23 mouse cellular contexts compared by ENCODE assay signal in genomic region chr2:107941374-107941773, GRCm38 (mm10).
"Had no signal": no experiment of that assay in that cellular context is flagged by ENCODE, and none has a peak within 500 bp of the region (broad histone marks: within the 10 kb centered on the region; RNA-seq: fewer than 3 reads in every experiment).

No protein-coding gene starts in this region.

- H3K4me3 ChIP-seq: kidney, embryonic 15.5 days; limb, embryonic 12.5 days; limb, embryonic 15.5 days; megakaryocyte, embryonic 14.5 days; midbrain, embryonic 10.5 days; midbrain, embryonic 13.5 days; neural tube, embryonic 12.5 days; neural tube, embryonic 15.5 days; stomach, embryonic 15.5 days had no signal

- H3K9me3 ChIP-seq: kidney, embryonic 15.5 days; limb, embryonic 12.5 days; limb, embryonic 15.5 days; megakaryocyte, embryonic 14.5 days; midbrain, embryonic 10.5 days; midbrain, embryonic 13.5 days; neural tube, embryonic 12.5 days; neural tube, embryonic 15.5 days; stomach, embryonic 15.5 days had no signal

- H3K27me3 ChIP-seq: kidney, embryonic 15.5 days; limb, embryonic 12.5 days; limb, embryonic 15.5 days; megakaryocyte, embryonic 14.5 days; midbrain, embryonic 13.5 days; neural tube, embryonic 12.5 days; neural tube, embryonic 15.5 days; stomach, embryonic 15.5 days had no signal

- H3K4me2 ChIP-seq: kidney, embryonic 15.5 days; limb, embryonic 12.5 days; limb, embryonic 15.5 days; liver, embryonic 11.5 days; lung, embryonic 14.5 days; midbrain, embryonic 13.5 days; neural tube, embryonic 12.5 days; neural tube, embryonic 15.5 days; stomach, embryonic 15.5 days had no signal

- H3K4me1 ChIP-seq: kidney, embryonic 15.5 days; limb, embryonic 12.5 days; limb, embryonic 15.5 days; megakaryocyte, embryonic 14.5 days; neural tube, embryonic 12.5 days; stomach, embryonic 15.5 days had no signal

- ATAC-seq: liver, postnatal 0 days; lung, postnatal 0 days; midbrain, embryonic 13.5 days had no signal

- H3K36me3 ChIP-seq: kidney, embryonic 15.5 days; limb, embryonic 12.5 days; limb, embryonic 15.5 days; midbrain, embryonic 10.5 days; midbrain, embryonic 13.5 days; neural tube, embryonic 12.5 days; neural tube, embryonic 15.5 days; stomach, embryonic 15.5 days had no signal

- H3K9ac ChIP-seq: kidney, embryonic 15.5 days; limb, embryonic 12.5 days; limb, embryonic 15.5 days; liver, embryonic 14.5 days; liver, postnatal 0 days; lung, embryonic 14.5 days; midbrain, embryonic 13.5 days; neural tube, embryonic 12.5 days; neural tube, embryonic 15.5 days; stomach, embryonic 15.5 days had no signal

- H3K27ac ChIP-seq: kidney, embryonic 15.5 days; limb, embryonic 12.5 days; limb, embryonic 15.5 days; liver, embryonic 14.5 days; midbrain, embryonic 10.5 days; midbrain, embryonic 13.5 days; neural tube, embryonic 12.5 days; neural tube, embryonic 15.5 days; stomach, embryonic 15.5 days had no signal

- DNase-seq: kidney, adult 11 months; kidney, adult 8-10 months; kidney, postnatal 10 days; kidney, postnatal 36 days; left cerebral cortex, postnatal 4 days; liver, postnatal 0 days; lung, embryonic 14.5 days; lung, postnatal 36 days; right cerebral cortex, postnatal 25 days; spleen, adult 18-20 months; thymus, postnatal 25 days had no signal
